In genomic region chr6:88840791-88841513, GRCm38 (mm10) we compare ENCODE assay signal across 8 mouse cellular contexts. TPM values are rescaled to one million over a fixed set of nuclear protein-coding genes. Genes with fewer than 3 reads are reported as not detected.
DNase-seq lines count a peak whose midpoint lies in the region; ATAC-seq and TF ChIP-seq lines count a peak whose summit lies in the region.

No protein-coding gene starts in this region.

- TF ChIP-seq POLR2A in spleen, adult 2 months (IDR thresholded peaks at IDR 0.05; ENCODE audit: low read depth, low read length) = no peak

- no peaks in the 10 kb centered on the region for H3K27me3 ChIP-seq in spleen, adult 2 months (ENCODE audit: control insufficient read depth, insufficient read depth, low read length)
- H3K27me3 ChIP-seq in liver, embryonic 11.5 days (replicated peaks; ENCODE audit: control insufficient read depth, insufficient read depth, low read length) = no peaks in the 10 kb centered on the region

- H3K9ac ChIP-seq in liver, embryonic 11.5 days (ENCODE audit: low read depth, low read length) = peak overlapping the region; percentile 85

- peak overlapping the region; percentile 91 for H3K4me2 ChIP-seq in liver, embryonic 11.5 days

- WGBS in spleen, adult 2 months = 57% methylated on average over 9 of the region's 9 CpGs
- 52% methylated on average over 9 of the region's 9 CpGs for WGBS in liver, embryonic 11.5 days

- peak overlapping the region; percentile 93 for H3K4me3 ChIP-seq in spleen, adult 2 months (ENCODE audit: extremely low read depth, insufficient read depth, insufficient read length)
- H3K4me3 ChIP-seq in liver, embryonic 11.5 days (ENCODE audit: low read depth, low read length) = peak overlapping the region; percentile 84

- H3K36me3 ChIP-seq in spleen, adult 2 months (ENCODE audit: control insufficient read depth, insufficient read depth, low read length) = peaks cover 28% of the 10 kb centered on the region
- H3K36me3 ChIP-seq in liver, embryonic 11.5 days (ENCODE audit: control insufficient read depth, insufficient read depth, low read length) = peaks cover 5% of the 10 kb centered on the region

- peaks cover 8% of the 10 kb centered on the region for H3K4me1 ChIP-seq in spleen, adult 2 months (ENCODE audit: control insufficient read depth, insufficient read depth, insufficient read length)
- H3K4me1 ChIP-seq in liver, embryonic 11.5 days (replicated peaks; ENCODE audit: control insufficient read depth, insufficient read depth, low read length) = peaks cover 13% of the 10 kb centered on the region

- H3K9me3 ChIP-seq in liver, embryonic 11.5 days (ENCODE audit: control insufficient read depth, low read length) = no peaks in the 10 kb centered on the region

- H3K27ac ChIP-seq in spleen, adult 2 months (ENCODE audit: insufficient read depth, low read length) = peak overlapping the region; percentile 82
- H3K27ac ChIP-seq in liver, embryonic 11.5 days (ENCODE audit: low read depth, low read length) = peak overlapping the region; percentile 70

- ATAC-seq in liver, embryonic 11.5 days (replicated peaks; ENCODE audit: low FRiP score) = no peak

- TF ChIP-seq CTCF in spleen, adult 2 months (IDR thresholded peaks at IDR 0.05; ENCODE audit: extremely low read depth, insufficient read depth, insufficient read length, insufficient replicate concordance) = no peak

- peak; percentile 27 to 48 for DNase-seq in cerebellum, adult 18-20 months
- DNase-seq in cerebellum, postnatal 4 days (ENCODE audit: low spot score in 2 of 2) = no peak
- no peak for DNase-seq in spleen, adult 2 months (ENCODE audit: low read depth in 1 of 2, low spot score in 2 of 2)
- DNase-seq in spleen, postnatal 14 days (ENCODE audit: low spot score in 2 of 2) = no peak
- DNase-seq in liver, embryonic 11.5 days (ENCODE audit: low spot score) = no peak
- no peak for DNase-seq in gastrocnemius, postnatal 25 days
- no peak for DNase-seq in natural killer cell, adult 2 months (ENCODE audit: low spot score in 2 of 2)
- DNase-seq in c-Kit-positive CD71-positive TER-119-positive erythroid progenitor cells, embryonic 14.5 days (ENCODE audit: low spot score) = no peak

RNA-seq across cellular contexts. Expression of gene Abtb1, which starts 0.8 kb away (rescaled TPM):
- 80.8 and 103 TPM in 2 replicates for polyA plus RNA-seq in spleen, adult 2 months (2012; rRNA removed)
- polyA plus RNA-seq in liver, embryonic 11.5 days (2014; fragmentation: Nextera tagmentation; extraction: Ambion mirVana) = 24.9 and 26.7 TPM in 2 replicates
- total RNA-seq in gastrocnemius, postnatal 25 days (2021) = 10 to 100 TPM; 14.4 to 17.3 TPM

RNA-seq across cellular contexts. Expression of gene Podxl2, which starts 33.9 kb away (rescaled TPM):
- polyA plus RNA-seq in spleen, adult 2 months (2012; rRNA removed) = 7.7 and 12.5 TPM in 2 replicates
- 9.1 and 10.7 TPM in 2 replicates for polyA plus RNA-seq in liver, embryonic 11.5 days (2014; fragmentation: Nextera tagmentation; extraction: Ambion mirVana)
- total RNA-seq in gastrocnemius, postnatal 25 days (2021) = 10 to 100 TPM; 49.4 to 53.0 TPM

RNA-seq across cellular contexts. Expression of gene Mcm2, which starts 57.6 kb away (rescaled TPM):
- polyA plus RNA-seq in spleen, adult 2 months (2012; rRNA removed) = 40.3 and 57.7 TPM in 2 replicates
- 254 and 284 TPM in 2 replicates for polyA plus RNA-seq in liver, embryonic 11.5 days (2014; fragmentation: Nextera tagmentation; extraction: Ambion mirVana)
- 1 to 10 TPM; 4.6 to 6.5 TPM for total RNA-seq in gastrocnemius, postnatal 25 days (2021)

Comparison
In these comparisons a context has a peak if more than half of its experiments do, and no peak if none do; other contexts are left out.
1. DNase-seq: peak in cerebellum, adult 18-20 months (2 of 2); none in cerebellum, postnatal 4 days (0 of 2), spleen, adult 2 months (0 of 2), spleen, postnatal 14 days (0 of 2), liver, embryonic 11.5 days (single experiment), gastrocnemius, postnatal 25 days (single experiment), natural killer cell, adult 2 months (0 of 2) and c-Kit-positive CD71-positive TER-119-positive erythroid progenitor cells, embryonic 14.5 days (single experiment).